ENCODE assay signal across 11 mouse cellular contexts in genomic region chr12:102586286-102586881, GRCm38 (mm10). TPM values are rescaled to one million over a fixed set of nuclear protein-coding genes. Genes with fewer than 3 reads are reported as not detected.
DNase-seq lines count a peak whose midpoint lies in the region; ATAC-seq lines count a peak whose summit lies in the region.
"Had no signal": no experiment of that assay in that cellular context is flagged by ENCODE, and none has a peak within 500 bp of the region (broad histone marks: within the 10 kb centered on the region; RNA-seq: fewer than 3 reads in every experiment).

No protein-coding gene starts in this region.

- H3K27me3 ChIP-seq in forebrain, embryonic 13.5 days, result no peaks in the 10 kb centered on the region
- H3K27me3 ChIP-seq in forebrain, embryonic 12.5 days, result no peaks in the 10 kb centered on the region
- H3K27me3 ChIP-seq: megakaryocyte, embryonic 14.5 days had no signal

- no peak for ATAC-seq in forebrain, embryonic 13.5 days
- no peak for ATAC-seq in forebrain, embryonic 12.5 days (ENCODE audit: low FRiP score)
- ATAC-seq in activated CD4-positive, CD25-positive, alpha-beta regulatory T cell, adult 4 months, result no peak

- H3K9me3 ChIP-seq in forebrain, embryonic 13.5 days (replicated peaks), result no peaks in the 10 kb centered on the region
- no peaks in the 10 kb centered on the region for H3K9me3 ChIP-seq in forebrain, embryonic 12.5 days
- H3K9me3 ChIP-seq: limb, embryonic 10.5 days; megakaryocyte, embryonic 14.5 days had no signal

- H3K36me3 ChIP-seq in forebrain, embryonic 13.5 days (ENCODE audit: poor library complexity, severe bottlenecking), result peaks cover 45% of the 10 kb centered on the region
- peaks cover 21% of the 10 kb centered on the region for H3K36me3 ChIP-seq in forebrain, embryonic 12.5 days (replicated peaks)

- peak overlapping the region; percentile 49 for H3K27ac ChIP-seq in forebrain, embryonic 13.5 days
- H3K27ac ChIP-seq in forebrain, embryonic 12.5 days, result no peak overlapping the region
- H3K27ac ChIP-seq: limb, embryonic 10.5 days had no signal

- no peak overlapping the region for H3K4me2 ChIP-seq in forebrain, embryonic 13.5 days
- no peak overlapping the region for H3K4me2 ChIP-seq in forebrain, embryonic 12.5 days

- H3K4me3 ChIP-seq in forebrain, embryonic 13.5 days, result no peak overlapping the region
- H3K4me3 ChIP-seq in forebrain, embryonic 12.5 days (replicated peaks), result no peak overlapping the region
- H3K4me3 ChIP-seq: limb, embryonic 10.5 days; megakaryocyte, embryonic 14.5 days had no signal

- DNase-seq in layer of hippocampus, adult 11-12 months (ENCODE audit: low spot score), result peak; percentile 56
- DNase-seq in layer of hippocampus, adult 9-10 months (ENCODE audit: low spot score), result no peak
- DNase-seq in gastrocnemius, postnatal 10 days, result peak; percentile 38
- peak; percentile 60 to 79 for DNase-seq in layer of hippocampus, postnatal 14 days (ENCODE audit: low spot score in 2 of 2)
- DNase-seq in spleen, postnatal 14 days (ENCODE audit: low spot score in 2 of 2), result no peak
- DNase-seq: kidney, postnatal 25 days had no signal

- H3K4me1 ChIP-seq in forebrain, embryonic 13.5 days, result peaks cover 5% of the 10 kb centered on the region; the same call in 1 of the 2 replicates
- no peaks in the 10 kb centered on the region; the same call in 1 of the 2 replicates for H3K4me1 ChIP-seq in forebrain, embryonic 12.5 days
- H3K4me1 ChIP-seq: limb, embryonic 10.5 days had no signal

- WGBS in forebrain, embryonic 13.5 days, result 81% methylated on average over 9 of the region's 9 CpGs
- WGBS in forebrain, embryonic 12.5 days, result 82% methylated on average over 9 of the region's 9 CpGs

- no peak overlapping the region for H3K9ac ChIP-seq in forebrain, embryonic 13.5 days
- no peak overlapping the region for H3K9ac ChIP-seq in forebrain, embryonic 12.5 days

RNA-seq across cellular contexts. Expression of gene Chga, which starts 31.6 kb away (rescaled TPM):
- 59.6 and 60.0 TPM in 2 replicates for polyA plus RNA-seq in forebrain, embryonic 13.5 days (2015; fragmentation: Nextera tagmentation; extraction: Ambion mirVana)
- 38.4 and 41.2 TPM in 2 replicates for polyA plus RNA-seq in forebrain, embryonic 12.5 days (2016; fragmentation: Nextera tagmentation; extraction: Ambion mirVana)
- total RNA-seq in gastrocnemius, postnatal 10 days (2021), result under 1 TPM; 0.21 to 0.36 TPM
- 100 to 1,000 TPM; 151 to 154 TPM for total RNA-seq in layer of hippocampus, postnatal 14 days (2021)
- polyA plus RNA-seq in activated CD4-positive, CD25-positive, alpha-beta regulatory T cell, adult 4 months (2017; shearing (Covaris generic)), result not detected

Comparison
In these comparisons a context has a peak if more than half of its experiments do, and no peak if none do; other contexts are left out.
1. DNase-seq: peak in layer of hippocampus, adult 11-12 months (single experiment), gastrocnemius, postnatal 10 days (single experiment) and layer of hippocampus, postnatal 14 days (2 of 2); none in layer of hippocampus, adult 9-10 months (single experiment) and spleen, postnatal 14 days (0 of 2).
2. RNA of gene Chga, which starts 31.6 kb away (polyA plus RNA-seq): 59.6 to 60.0 TPM in forebrain, embryonic 13.5 days and 38.4 to 41.2 TPM in forebrain, embryonic 12.5 days; not detected in activated CD4-positive, CD25-positive, alpha-beta regulatory T cell, adult 4 months; every median in the first group is over 10 times any median in the second.